Mouse (Mus musculus) heart, postnatal 0 days (tissue): ENCODE data around the gene Zfp979.
"Not testable (repeated sequence)": the region's sequence is repeated elsewhere in the genome, so short reads cannot be mapped to it uniquely, and the experiment has no call there.

Experiments
- CTCF ChIP-seq: IDR thresholded peaks from 2 replicates; pipeline ENCODE4 v1.5.1; 2016; ENCODE audit warnings: antibody characterized with exemption, control low read depth, low read depth
- EP300 ChIP-seq: IDR thresholded peaks from 2 replicates; pipeline ENCODE4 v1.6.1; 2016; ENCODE audit warnings: antibody characterized with exemption, low read depth

DNA sequence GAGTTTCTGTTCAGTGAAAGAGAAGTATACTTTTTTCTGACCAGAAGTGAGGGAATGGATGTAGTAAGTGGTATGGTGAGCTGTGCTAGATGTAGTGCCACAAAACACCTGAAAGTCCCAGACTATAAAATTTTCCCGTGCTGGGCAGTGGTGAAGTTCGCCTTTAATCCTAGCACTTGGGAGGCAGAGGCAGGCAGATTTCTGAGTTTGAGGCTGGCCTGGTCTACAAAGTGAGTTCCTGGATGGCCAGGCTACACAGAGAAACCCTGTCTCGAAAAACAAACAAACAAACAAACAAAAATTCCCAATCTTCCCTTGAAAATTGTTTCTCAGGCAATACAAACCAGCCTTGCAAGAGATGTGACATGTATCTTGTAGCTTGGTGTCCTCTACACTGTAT lies 5.1 kb upstream of the Zfp979 start:
- not testable (repeated sequence) for TF ChIP-seq CTCF, EP300
